Mouse (Mus musculus) WW6 (cell line): ENCODE measurements at regions not wholly inside any gene's neighbourhood (a gene's known extent, or its start where the extent isn't known, plus 50 kb on each side); places are given as distances from the start of the nearest gene placed in this dataset.

ENCODE experiments used
- DNase-seq: peaks from one replicate; pipeline ENCODE4 v3.0.0-alpha.2; 2013; ENCODE audit warnings: low read depth, low spot score

DNA sequence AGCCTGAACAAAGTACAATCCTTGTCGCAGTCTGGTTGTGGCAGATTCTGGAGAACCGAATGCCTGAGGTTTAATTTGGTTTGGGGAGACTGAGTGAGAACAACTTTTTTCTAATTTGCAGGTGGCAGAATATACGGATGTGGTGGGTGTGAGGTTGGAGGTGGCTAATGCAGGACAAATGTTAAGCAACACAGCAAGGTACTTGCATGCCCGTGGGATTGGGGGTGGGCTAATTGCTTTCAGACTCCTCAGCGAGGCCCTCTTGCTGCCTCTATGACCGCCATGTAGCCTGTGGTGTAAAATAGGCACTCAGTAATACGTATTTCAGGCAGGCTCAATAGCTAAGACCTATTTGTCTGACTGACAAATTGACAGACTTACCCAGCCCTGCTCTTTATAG, 109.4 kb upstream of the Frg1 start:
- no peak for DNase-seq

DNA sequence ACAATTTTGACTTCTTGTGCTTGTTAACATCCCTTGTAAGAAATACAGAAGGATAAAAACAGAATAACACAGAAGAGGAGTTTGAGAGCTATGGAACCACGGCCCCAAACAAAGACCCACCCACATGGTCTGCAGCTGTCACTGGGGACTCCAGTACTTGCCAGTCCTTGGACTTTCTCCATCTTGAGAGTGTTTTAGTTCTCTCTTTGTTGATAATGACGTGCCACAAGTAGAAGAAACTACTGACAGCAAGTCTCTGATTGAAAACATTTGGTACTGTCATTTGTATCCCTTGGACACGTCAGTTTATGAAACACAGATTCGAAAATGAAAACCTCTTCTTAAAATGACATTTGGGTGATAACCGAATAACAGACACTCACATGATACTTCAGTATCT, 68.3 kb upstream of the Frg1 start:
- DNase-seq: no peak

DNA sequence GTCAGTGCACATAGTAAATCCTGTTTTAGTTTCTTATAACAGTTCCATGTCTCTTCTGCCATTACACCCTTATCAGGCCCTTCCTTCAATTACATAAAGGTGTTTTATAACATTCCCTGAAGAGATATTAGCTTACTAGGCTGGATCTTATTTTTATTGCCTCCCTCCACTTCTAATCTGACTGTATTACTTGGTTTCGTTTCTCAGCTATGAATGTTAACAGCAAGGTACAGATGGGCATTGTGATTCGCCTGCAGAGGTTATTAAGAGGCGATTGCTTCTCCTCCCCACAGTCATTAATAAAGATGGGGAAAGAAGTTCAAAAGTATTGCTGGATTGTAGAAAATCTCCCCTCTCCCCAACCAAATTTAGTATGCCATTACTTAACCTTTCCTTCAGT, 66.4 kb upstream of the Frg1 start:
- DNase-seq: no peak

DNA sequence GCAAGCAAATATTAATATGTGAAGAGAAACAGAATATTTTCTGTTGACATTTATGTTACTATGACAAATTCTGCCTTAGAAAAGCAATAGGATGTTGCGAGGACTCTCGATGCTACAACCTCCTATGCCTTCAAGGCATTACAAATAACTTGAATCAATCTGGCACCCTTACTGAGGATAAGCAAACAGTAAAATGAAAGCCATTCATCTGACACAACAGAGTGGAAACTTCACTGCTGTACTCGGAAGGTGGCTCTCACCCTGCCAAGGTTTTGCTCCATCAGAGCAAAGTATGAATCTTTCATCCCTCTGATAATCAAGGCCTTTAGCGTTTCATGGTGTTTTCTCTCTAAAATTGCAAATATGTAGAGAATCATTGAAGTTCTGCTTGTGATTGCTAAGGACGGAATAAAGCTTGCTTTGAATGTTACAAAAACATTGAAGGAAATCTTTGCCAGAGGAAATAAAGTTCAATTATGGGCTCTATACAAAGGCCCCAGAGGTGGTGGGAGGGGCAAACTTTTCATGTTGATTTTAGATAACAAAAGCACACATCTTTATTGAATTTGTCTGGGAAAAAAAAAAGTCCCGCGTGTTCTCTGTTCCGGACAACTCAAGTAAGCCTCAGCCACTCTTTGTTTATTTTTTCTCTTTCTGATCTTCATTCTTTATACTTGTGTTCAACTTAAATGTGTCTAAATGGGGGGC, 56.3 kb upstream of the Frg1 start:
- no peak for DNase-seq

DNA sequence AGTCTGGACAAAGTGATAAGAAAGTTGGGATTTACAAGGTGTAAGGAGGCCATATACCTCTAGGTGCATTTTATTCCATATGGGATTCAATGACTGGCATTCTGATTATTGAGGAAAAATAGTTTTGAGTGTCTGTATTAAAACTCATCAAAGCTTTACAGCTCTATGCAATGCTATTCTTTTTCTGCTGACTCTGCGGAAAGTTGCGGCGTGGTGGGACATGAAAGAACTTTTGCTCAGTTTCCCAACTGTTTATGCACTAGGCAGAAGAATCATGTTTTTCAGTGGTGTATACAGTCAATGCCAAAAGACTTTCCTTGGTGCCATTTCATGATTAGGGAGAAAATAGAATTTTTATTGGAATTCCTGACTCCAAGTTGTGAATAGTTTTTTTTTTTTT, 55.4 kb upstream of the Frg1 start:
- DNase-seq: no peak
